Mouse (Mus musculus): ENCODE data around the gene Nsg2.
"Not testable (repeated sequence)": the region's sequence is repeated elsewhere in the genome, so short reads cannot be mapped to it uniquely, and the experiment has no call there.

The Nsg2 gene

GRCm38 (mm10) chr11:32000281-32000680, at the start of gene Nsg2:
Nsg2 (plus strand) TSS chr11:32000463.
- DNase-seq (ENCODE audit: extremely low spot score): peak; percentile 72

GRCm38 (mm10) chr11:31960071-31960470, 40.2 kb upstream of the Nsg2 start:
- no peak for DNase-seq (ENCODE audit: extremely low spot score)

GRCm38 (mm10) chr11:31963993-31964392, 36.3 kb upstream of the Nsg2 start:
- DNase-seq (ENCODE audit: extremely low spot score): no peak

- DNase-seq (ENCODE audit: extremely low spot score): peak; percentile 49
These were observed 34.8 kb upstream of the Nsg2 start, which contains the start of gene 4930524B15Rik for GRCm38 (mm10) chr11:31965256-31966134. 4930524B15Rik (plus strand) TSS chr11:31965592.

GRCm38 (mm10) chr11:31974132-31974531, 26.1 kb upstream of the Nsg2 start:
- no peak for DNase-seq (ENCODE audit: extremely low spot score)

GRCm38 (mm10) chr11:31974826-31975225, 25.4 kb upstream of the Nsg2 start:
- DNase-seq (ENCODE audit: extremely low spot score): no peak

GRCm38 (mm10) chr11:31975678-31976077, 24.6 kb upstream of the Nsg2 start:
- no peak for DNase-seq (ENCODE audit: extremely low spot score)

- DNase-seq (ENCODE audit: extremely low spot score): no peak
These were observed 24.1 kb upstream of the Nsg2 start for GRCm38 (mm10) chr11:31976137-31976536.

GRCm38 (mm10) chr11:31980089-31980488, 20.2 kb upstream of the Nsg2 start:
- not testable (repeated sequence) for DNase-seq (ENCODE audit: extremely low spot score)

- DNase-seq (ENCODE audit: extremely low spot score): no peak
These were observed 18.4 kb upstream of the Nsg2 start for GRCm38 (mm10) chr11:31981830-31982229.

- DNase-seq (ENCODE audit: extremely low spot score): not testable (repeated sequence)
These were observed 17.9 kb upstream of the Nsg2 start for GRCm38 (mm10) chr11:31982247-31982943.

- no peak for DNase-seq (ENCODE audit: extremely low spot score)
These were observed 17.0 kb upstream of the Nsg2 start for GRCm38 (mm10) chr11:31983249-31983648.

- DNase-seq (ENCODE audit: extremely low spot score): no peak
These were observed 15.5 kb upstream of the Nsg2 start for GRCm38 (mm10) chr11:31984786-31985185.

GRCm38 (mm10) chr11:31992535-31992934, 7.7 kb upstream of the Nsg2 start:
- no peak for DNase-seq (ENCODE audit: extremely low spot score)

- no peak for DNase-seq (ENCODE audit: extremely low spot score)
These were observed 547 bp upstream of the Nsg2 start for GRCm38 (mm10) chr11:31999716-32000115.

- peak; percentile 60 for DNase-seq (ENCODE audit: extremely low spot score)
These were observed 1.1 kb downstream of the Nsg2 start for GRCm38 (mm10) chr11:32001181-32001910.

- peak; percentile 69 for DNase-seq (ENCODE audit: extremely low spot score)
These were observed 2.4 kb downstream of the Nsg2 start for GRCm38 (mm10) chr11:32002670-32003072.

- not testable (repeated sequence) for DNase-seq (ENCODE audit: extremely low spot score)
These were observed 7.8 kb downstream of the Nsg2 start for GRCm38 (mm10) chr11:32008049-32008448.

GRCm38 (mm10) chr11:32008852-32009251, 8.6 kb downstream of the Nsg2 start:
- DNase-seq (ENCODE audit: extremely low spot score): no peak

- peak; percentile 57 for DNase-seq (ENCODE audit: extremely low spot score)
These were observed 9.8 kb downstream of the Nsg2 start for GRCm38 (mm10) chr11:32009961-32010662.

GRCm38 (mm10) chr11:32010663-32010970, 10.4 kb downstream of the Nsg2 start:
- DNase-seq (ENCODE audit: extremely low spot score): no peak
